Mouse (Mus musculus) C2C12 (cell line): Measurements from ENCODE around the gene Rnf123.

ENCODE experiments used
- CEBPB ChIP-seq: IDR thresholded peaks from one replicate; pipeline ENCODE4 v1.6.1; 2011; ENCODE audit warnings: low read depth, mild to moderate bottlenecking, control low read depth, moderate library complexity
- CTCF ChIP-seq: IDR thresholded peaks from one replicate; pipeline ENCODE4 v1.5.1; 2011; ENCODE audit not compliant: control insufficient read depth, insufficient read depth, insufficient read length
- FOSL1 ChIP-seq: IDR thresholded peaks from one replicate; pipeline ENCODE4 v1.8.0; 2011; ENCODE audit warnings: mild to moderate bottlenecking, low read length; ENCODE audit not compliant: poor library complexity, insufficient read depth, severe bottlenecking
- USF1 ChIP-seq: IDR thresholded peaks from one replicate; pipeline ENCODE4 v1.6.1; 2011; ENCODE audit warnings: low read depth, mild to moderate bottlenecking, control low read depth, moderate library complexity

DNA sequence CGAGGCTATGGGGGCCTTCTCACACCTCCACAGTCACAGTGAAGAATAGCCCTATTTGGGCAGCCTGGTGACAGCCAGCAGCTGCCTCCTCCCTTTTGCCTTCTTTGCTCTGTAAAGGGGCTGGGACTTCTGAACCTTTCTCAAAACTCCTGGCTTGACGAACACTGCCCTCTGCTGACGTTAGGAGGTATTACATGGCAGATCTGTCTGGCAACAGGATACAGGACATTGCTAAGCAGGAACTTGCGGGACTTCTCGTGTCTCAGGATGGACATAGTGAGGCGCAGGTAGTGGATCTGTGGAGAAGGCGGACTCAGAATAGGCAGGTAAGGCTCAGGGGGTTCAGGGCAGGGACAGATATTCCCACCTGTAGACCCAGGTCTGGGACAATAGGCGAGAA is 15.2 kb downstream of the Rnf123 start:
- peak; percentile 69 for TF ChIP-seq CTCF
- no peak for TF ChIP-seq USF1
- no peak for TF ChIP-seq CEBPB
- no peak for TF ChIP-seq FOSL1
